Mouse (Mus musculus): ENCODE data around the gene Rsf1. TPM values are rescaled to one million over a fixed set of nuclear protein-coding genes. Genes with fewer than 3 reads are reported as not detected.

The Rsf1 gene
- total RNA-seq (2021): 10 to 100 TPM; 17.4 to 18.6 TPM
- long read RNA-seq, experiment 1, full-length matches to known transcripts: 6 of 10 reads
- long read RNA-seq, experiment 1, partial matches to known transcripts: 1 of 10 reads
- long read RNA-seq, experiment 1, other reads (novel, unspliced or antisense): 3 of 10 reads
- long read RNA-seq, experiment 2, full-length matches to known transcripts: 6 of 9 reads
- long read RNA-seq, experiment 2, partial matches to known transcripts: 2 of 9 reads
- long read RNA-seq, experiment 2, other reads (novel, unspliced or antisense): 1 of 9 reads

- peak; percentile 93 to 94 for DNase-seq
- intact Hi-C loops (cut with DNase I): loop anchor here (5.0 kb wide), 3 partner anchors 73 to 157 kb away; no protein-coding TSS in a partner anchor
These were observed at the start of gene Rsf1, which contains the start of gene Aamdc for GRCm38 (mm10) chr7:97579067-97579975. Gene Rsf1 (plus strand): TSS chr7:97579889. Gene Aamdc (minus strand): TSS chr7:97579497.

- no peak for DNase-seq
These were observed 44.2 kb upstream of the Rsf1 start for GRCm38 (mm10) chr7:97535531-97535930.

GRCm38 (mm10) chr7:97536571-97536970 lies 43.1 kb upstream of the Rsf1 start:
- intact Hi-C loops (cut with DNase I): no loop called here

More at GRCm38 (mm10) chr7:97535531-97535930, 44.2 kb upstream of the Rsf1 start:
- intact Hi-C loops (cut with DNase I): no loop called here

GRCm38 (mm10) chr7:97546462-97546861 lies 33.2 kb upstream of the Rsf1 start:
- intact Hi-C loops (cut with DNase I): no loop called here
- no peak for DNase-seq

More at GRCm38 (mm10) chr7:97536571-97536970, 43.1 kb upstream of the Rsf1 start:
- no peak for DNase-seq

- intact Hi-C loops (cut with DNase I): no loop called here
- DNase-seq: no peak
These were observed 30.4 kb upstream of the Rsf1 start for GRCm38 (mm10) chr7:97549301-97549700.

GRCm38 (mm10) chr7:97550673-97551072 lies 29.0 kb upstream of the Rsf1 start:
- intact Hi-C loops (cut with DNase I): no loop called here
- DNase-seq: no peak

GRCm38 (mm10) chr7:97563576-97563975 lies 16.1 kb upstream of the Rsf1 start:
- no peak for DNase-seq
- intact Hi-C loops (cut with DNase I): no loop called here

- intact Hi-C loops (cut with DNase I): no loop called here
- no peak for DNase-seq
These were observed 10.3 kb upstream of the Rsf1 start for GRCm38 (mm10) chr7:97569372-97569771.

GRCm38 (mm10) chr7:97570389-97570788 lies 9.3 kb upstream of the Rsf1 start:
- intact Hi-C loops (cut with DNase I): no loop called here
- DNase-seq: no peak

GRCm38 (mm10) chr7:97578361-97579066 lies 1.2 kb upstream of the Rsf1 start:
- peak; percentile 52 to 69 for DNase-seq
- intact Hi-C loops (cut with DNase I): loop anchor here (5.0 kb wide), 3 partner anchors 74 to 156 kb away; no protein-coding TSS in a partner anchor

GRCm38 (mm10) chr7:97579976-97580842 lies 520 bp downstream of the Rsf1 start:
- peak; percentile 45 to 54 for DNase-seq
- intact Hi-C loops (cut with DNase I): loop anchor here (1.0 to 5.0 kb wide), 5 partner anchors 47 to 158 kb away; partner anchors contain the start of gene Ints4

GRCm38 (mm10) chr7:97580843-97581214 lies 1.1 kb downstream of the Rsf1 start:
- DNase-seq: peak; percentile 80 to 83
- intact Hi-C loops (cut with DNase I): loop anchor here (1.0 to 5.0 kb wide), 2 partner anchors 46 to 101 kb away; partner anchors contain the start of gene Ints4

- intact Hi-C loops (cut with DNase I): no loop called here
- DNase-seq: no peak
These were observed 8.8 kb downstream of the Rsf1 start for GRCm38 (mm10) chr7:97588506-97588905.

- DNase-seq: no peak
- intact Hi-C loops (cut with DNase I): no loop called here
These were observed 10.8 kb downstream of the Rsf1 start for GRCm38 (mm10) chr7:97590488-97590887.

- DNase-seq: no peak
- intact Hi-C loops (cut with DNase I): no loop called here
These were observed 11.6 kb downstream of the Rsf1 start for GRCm38 (mm10) chr7:97591336-97591735.

- intact Hi-C loops (cut with DNase I): no loop called here
These were observed 12.7 kb downstream of the Rsf1 start for GRCm38 (mm10) chr7:97592396-97592795.

GRCm38 (mm10) chr7:97593535-97593934 lies 13.8 kb downstream of the Rsf1 start:
- DNase-seq: no peak
- intact Hi-C loops (cut with DNase I): no loop called here

More at GRCm38 (mm10) chr7:97592396-97592795, 12.7 kb downstream of the Rsf1 start:
- DNase-seq: no peak

GRCm38 (mm10) chr7:97598548-97598947 lies 18.9 kb downstream of the Rsf1 start:
- no peak for DNase-seq
- intact Hi-C loops (cut with DNase I): no loop called here

- DNase-seq: no peak
- intact Hi-C loops (cut with DNase I): no loop called here
These were observed 41.7 kb downstream of the Rsf1 start for GRCm38 (mm10) chr7:97621346-97621745.

Measured in heart, postnatal 14 days (tissue).